Mouse (Mus musculus) limb, embryonic 13.5 days (tissue): ENCODE results near the gene Wwox. TPM values are rescaled to one million over a fixed set of nuclear protein-coding genes. Genes with fewer than 3 reads are reported as not detected.

Experiments used
- ATAC-seq: fragments of 200-750 bp; cut with Nextera tagmentation; 2 replicates; pipeline ENCODE4 v1.8.0; 2017; ENCODE audit warnings: low read depth, moderate number of reproducible peaks, moderate TSS enrichment; ENCODE audit not compliant: low FRiP score
- H3K27ac ChIP-seq: fragments of 300-500 bp; sonication (generic); 2 replicates; pipeline ENCODE4 v1.5.1; 2015; ENCODE audit warnings: inconsistent platforms, mild to moderate bottlenecking, moderate library complexity
- H3K27me3 ChIP-seq: fragments of 300-500 bp; sonication (generic); 2 replicates; pipeline ENCODE4 v1.6.1; 2015; ENCODE audit warnings: mild to moderate bottlenecking, inconsistent platforms
- H3K36me3 ChIP-seq: fragments of 300-500 bp; sonication (generic); 2 replicates; pipeline ENCODE4 v1.6.1; 2015; ENCODE audit warnings: inconsistent platforms, mild to moderate bottlenecking, moderate library complexity
- H3K4me1 ChIP-seq: fragments of 300-500 bp; sonication (generic); 2 replicates; pipeline ENCODE4 v1.6.1; 2015; ENCODE audit warnings: inconsistent platforms
- H3K4me2 ChIP-seq: fragments of 300-500 bp; sonication (generic); replicated peaks from 2 replicates; pipeline ENCODE4 v1.6.1; 2015; ENCODE audit warnings: inconsistent platforms, mild to moderate bottlenecking, moderate library complexity
- H3K4me3 ChIP-seq: fragments of 300-500 bp; sonication (generic); 2 replicates; pipeline ENCODE4 v1.5.1; 2015; ENCODE audit warnings: moderate library complexity, mild to moderate bottlenecking, inconsistent platforms
- H3K9ac ChIP-seq: fragments of 300-500 bp; sonication (generic); 2 replicates; pipeline ENCODE4 v1.6.1; 2015; ENCODE audit warnings: mild to moderate bottlenecking, inconsistent platforms
- H3K9me3 ChIP-seq: fragments of 300-500 bp; sonication (generic); 2 replicates; pipeline ENCODE4 v1.6.1; 2016; ENCODE audit warnings: inconsistent platforms
- WGBS: fragments of 180-500 bp; shearing (Covaris S2); methylation state at CpG from one replicate; pipeline ENCODE4 v1.1.7; 2015; 5-methylcytosine and 5-hydroxymethylcytosine counted together
- polyA plus RNA-seq: library from polyadenylated mRNA; unstranded; fragments of >200 nt; fragmentation: Nextera tagmentation; extraction: Ambion mirVana; gene quantifications from 2 replicates; pipeline ENCODE4 v1.2.1, GENCODE M21; 2015

The Wwox gene
- 9.5 and 10.5 TPM in 2 replicates for polyA plus RNA-seq

GRCm38 (mm10) chr8:114439334-114440204 is at the start of gene Wwox:
Wwox (plus strand) TSS chr8:114439655.
- under 1% methylated on average over 54 of the region's 54 CpGs for WGBS
- peaks cover 9% of the 10 kb centered on the region for H3K4me1 ChIP-seq
- peak; percentile 98 for ATAC-seq
- no peaks in the 10 kb centered on the region for H3K36me3 ChIP-seq
- peak within 1 kb of the TSS; percentile 70 for H3K4me3 ChIP-seq
- peak within 1 kb of the TSS; percentile 70; the same call in 1 of the 2 replicates for H3K27ac ChIP-seq
- peak within 1 kb of the TSS; percentile 91 for H3K4me2 ChIP-seq
- H3K27me3 ChIP-seq = no peaks in the 10 kb centered on the region
- H3K9ac ChIP-seq = peak within 1 kb of the TSS; percentile 80
- H3K9me3 ChIP-seq = no peaks in the 10 kb centered on the region

- WGBS = 88% methylated on average over 12 of the region's 13 CpGs
- no peaks in the 10 kb centered on the region for H3K4me1 ChIP-seq
- no peak overlapping the region for H3K4me3 ChIP-seq
- H3K27ac ChIP-seq = no peak overlapping the region
- H3K9me3 ChIP-seq = no peaks in the 10 kb centered on the region
- H3K4me2 ChIP-seq = no peak overlapping the region
- H3K36me3 ChIP-seq = no peaks in the 10 kb centered on the region
- H3K9ac ChIP-seq = no peak overlapping the region
- no peak for ATAC-seq
- no peaks in the 10 kb centered on the region for H3K27me3 ChIP-seq
Observed at GRCm38 (mm10) chr8:114390465-114391254, 48.8 kb upstream of the Wwox start.

- H3K27me3 ChIP-seq = no peaks in the 10 kb centered on the region
- no peak overlapping the region for H3K4me3 ChIP-seq
- H3K4me1 ChIP-seq = no peaks in the 10 kb centered on the region
- no peak for ATAC-seq
- H3K9me3 ChIP-seq = no peaks in the 10 kb centered on the region
- 93% methylated on average over 5 of the region's 5 CpGs for WGBS
- H3K27ac ChIP-seq = no peak overlapping the region
- H3K9ac ChIP-seq = no peak overlapping the region
- H3K36me3 ChIP-seq = no peaks in the 10 kb centered on the region
- H3K4me2 ChIP-seq = no peak overlapping the region
Observed at GRCm38 (mm10) chr8:114398326-114398725, 41.1 kb upstream of the Wwox start.

GRCm38 (mm10) chr8:114399273-114399672 is 40.2 kb upstream of the Wwox start:
- Histone ChIP-seq H3K36me3 (no peaks in the 10 kb centered on the region), H3K27me3 (no peaks in the 10 kb centered on the region), H3K4me3 (no peak overlapping the region), H3K9me3 (no peaks in the 10 kb centered on the region), H3K9ac (no peak overlapping the region), H3K27ac (no peak overlapping the region), H3K4me2 (no peak overlapping the region), H3K4me1 (no peaks in the 10 kb centered on the region)
- no peak for ATAC-seq
- WGBS = 95% methylated on average over 5 of the region's 5 CpGs

GRCm38 (mm10) chr8:114401679-114402078 is 37.8 kb upstream of the Wwox start:
- no peaks in the 10 kb centered on the region for H3K4me1 ChIP-seq
- H3K4me2 ChIP-seq = no peak overlapping the region
- no peaks in the 10 kb centered on the region for H3K9me3 ChIP-seq
- H3K27ac ChIP-seq = no peak overlapping the region
- H3K36me3 ChIP-seq = no peaks in the 10 kb centered on the region
- H3K27me3 ChIP-seq = no peaks in the 10 kb centered on the region
- no peak overlapping the region for H3K9ac ChIP-seq
- no peak for ATAC-seq
- no peak overlapping the region for H3K4me3 ChIP-seq
- 73% methylated on average over 7 of the region's 7 CpGs for WGBS

GRCm38 (mm10) chr8:114411421-114411820 is 28.0 kb upstream of the Wwox start:
- Histone ChIP-seq H3K4me3 (no peak overlapping the region), H3K27me3 (no peaks in the 10 kb centered on the region), H3K4me2 (no peak overlapping the region), H3K36me3 (no peaks in the 10 kb centered on the region), H3K4me1 (no peaks in the 10 kb centered on the region), H3K9ac (no peak overlapping the region), H3K27ac (no peak overlapping the region), H3K9me3 (peaks cover 6% of the 10 kb centered on the region; the same call in 1 of the 2 replicates)
- WGBS = 80% methylated on average over 3 of the region's 3 CpGs
- ATAC-seq = no peak

- WGBS = 70% methylated on average over 8 of the region's 8 CpGs
Observed at GRCm38 (mm10) chr8:114417786-114418185, 21.7 kb upstream of the Wwox start, which contains the start of gene Clec3a. Clec3a (plus strand) TSS chr8:114418086.

GRCm38 (mm10) chr8:114418486-114418885 is 21.0 kb upstream of the Wwox start:
- Histone ChIP-seq H3K36me3 (no peaks in the 10 kb centered on the region), H3K27ac (no peak overlapping the region), H3K4me1 (peaks cover 4% of the 10 kb centered on the region; the same call in 1 of the 2 replicates), H3K27me3 (no peaks in the 10 kb centered on the region), H3K4me2 (no peak overlapping the region), H3K9me3 (peaks cover 6% of the 10 kb centered on the region; the same call in 1 of the 2 replicates), H3K4me3 (no peak overlapping the region), H3K9ac (no peak overlapping the region)
- no peak for ATAC-seq
- 85% methylated on average over 5 of the region's 5 CpGs for WGBS

More at GRCm38 (mm10) chr8:114417786-114418185, 21.7 kb upstream of the Wwox start, which contains the start of gene Clec3a:
- Histone ChIP-seq H3K27ac (no peak within 1 kb of the TSS), H3K9ac (no peak within 1 kb of the TSS), H3K4me2 (no peak within 1 kb of the TSS), H3K4me1 (peaks cover 4% of the 10 kb centered on the region; the same call in 1 of the 2 replicates), H3K36me3 (no peaks in the 10 kb centered on the region), H3K4me3 (no peak within 1 kb of the TSS), H3K27me3 (no peaks in the 10 kb centered on the region), H3K9me3 (peaks cover 6% of the 10 kb centered on the region; the same call in 1 of the 2 replicates)
- ATAC-seq = no peak

GRCm38 (mm10) chr8:114418904-114419303 is 20.6 kb upstream of the Wwox start:
- Histone ChIP-seq H3K9ac (no peak overlapping the region), H3K4me1 (peaks cover 4% of the 10 kb centered on the region; the same call in 1 of the 2 replicates), H3K9me3 (peaks cover 5% of the 10 kb centered on the region; the same call in 1 of the 2 replicates), H3K36me3 (no peaks in the 10 kb centered on the region), H3K27me3 (no peaks in the 10 kb centered on the region), H3K4me3 (no peak overlapping the region), H3K27ac (no peak overlapping the region), H3K4me2 (no peak overlapping the region)
- no peak for ATAC-seq
- WGBS = 65% methylated on average over 6 of the region's 6 CpGs

GRCm38 (mm10) chr8:114421544-114421943 is 17.9 kb upstream of the Wwox start:
- Histone ChIP-seq H3K4me1 (peaks cover 4% of the 10 kb centered on the region; the same call in 1 of the 2 replicates), H3K27ac (no peak overlapping the region), H3K27me3 (no peaks in the 10 kb centered on the region), H3K9me3 (no peaks in the 10 kb centered on the region), H3K4me2 (no peak overlapping the region), H3K4me3 (no peak overlapping the region), H3K9ac (no peak overlapping the region), H3K36me3 (no peaks in the 10 kb centered on the region)
- no peak for ATAC-seq
- WGBS = 71% methylated on average over 4 of the region's 4 CpGs

GRCm38 (mm10) chr8:114438236-114438635 is 1.2 kb upstream of the Wwox start:
- Histone ChIP-seq H3K36me3 (no peaks in the 10 kb centered on the region), H3K4me1 (peaks cover 9% of the 10 kb centered on the region), H3K27me3 (no peaks in the 10 kb centered on the region), H3K27ac (no peak overlapping the region), H3K4me2 (no peak overlapping the region), H3K4me3 (no peak overlapping the region), H3K9ac (no peak overlapping the region), H3K9me3 (no peaks in the 10 kb centered on the region)
- ATAC-seq = no peak
- WGBS = 7% methylated on average over 6 of the region's 6 CpGs

GRCm38 (mm10) chr8:114440205-114440589 is 742 bp downstream of the Wwox start:
- ATAC-seq = no peak
- H3K4me3 ChIP-seq = peak overlapping the region; percentile 70
- 21% methylated on average over 5 of the region's 5 CpGs for WGBS
- peak overlapping the region; percentile 91 for H3K4me2 ChIP-seq
- H3K4me1 ChIP-seq = peaks cover 14% of the 10 kb centered on the region
- no peak overlapping the region for H3K27ac ChIP-seq
- peak overlapping the region; percentile 80 for H3K9ac ChIP-seq
- H3K9me3 ChIP-seq = no peaks in the 10 kb centered on the region
- H3K27me3 ChIP-seq = no peaks in the 10 kb centered on the region
- H3K36me3 ChIP-seq = no peaks in the 10 kb centered on the region
